Mouse (Mus musculus): Measurements from ENCODE around the gene Krtap9-3. TPM values are rescaled to one million over a fixed set of nuclear protein-coding genes. Genes with fewer than 3 reads are reported as not detected.
"Not testable (repeated sequence)": the region's sequence is repeated elsewhere in the genome, so short reads cannot be mapped to it uniquely, and the experiment has no call there.

The Krtap9-3 gene
- not detected for total RNA-seq (2021)
- long read RNA-seq, experiment 1 = 0 reads
- long read RNA-seq, experiment 2 = 0 reads

GRCm38 (mm10) chr11:99597742-99598141, at the start of gene Krtap9-3:
Gene Krtap9-3, minus strand, starts transcription at chr11:99598105.
- not testable (repeated sequence) for DNase-seq

GRCm38 (mm10) chr11:99646444-99646843, 48.5 kb upstream of the Krtap9-3 start:
- no peak for DNase-seq

GRCm38 (mm10) chr11:99644351-99644750, 46.4 kb upstream of the Krtap9-3 start:
- DNase-seq = no peak

GRCm38 (mm10) chr11:99643635-99644139, 45.8 kb upstream of the Krtap9-3 start, which contains the start of gene Krtap4-7:
Gene Krtap4-7, minus strand, starts transcription at chr11:99644089.
- DNase-seq = not testable (repeated sequence)

- no peak for DNase-seq
Measured at GRCm38 (mm10) chr11:99640926-99641325, 43.0 kb upstream of the Krtap9-3 start.

- DNase-seq = no peak
Measured at GRCm38 (mm10) chr11:99637086-99637485, 39.2 kb upstream of the Krtap9-3 start.

GRCm38 (mm10) chr11:99634653-99635134, 36.8 kb upstream of the Krtap9-3 start, which contains the start of gene Krtap4-2:
Gene Krtap4-2, minus strand, starts transcription at chr11:99635084.
- no peak for DNase-seq

GRCm38 (mm10) chr11:99633293-99633692, 35.4 kb upstream of the Krtap9-3 start:
- no peak for DNase-seq

GRCm38 (mm10) chr11:99630890-99631289, 33.0 kb upstream of the Krtap9-3 start:
- no peak for DNase-seq

GRCm38 (mm10) chr11:99628138-99628537, 30.2 kb upstream of the Krtap9-3 start, which contains the start of gene Krtap4-1:
Gene Krtap4-1, minus strand, starts transcription at chr11:99628238.
- no peak for DNase-seq

- no peak for DNase-seq
Measured at GRCm38 (mm10) chr11:99620335-99620734, 22.4 kb upstream of the Krtap9-3 start, which contains the start of gene Gm11562. Gene Gm11562, minus strand, starts transcription at chr11:99620435.

- DNase-seq = no peak
Measured at GRCm38 (mm10) chr11:99614796-99615363, 17.0 kb upstream of the Krtap9-3 start, which contains the start of gene Krtap2-4. Gene Krtap2-4, minus strand, starts transcription at chr11:99614846.

- DNase-seq = not testable (repeated sequence)
Measured at GRCm38 (mm10) chr11:99610089-99610488, 12.2 kb upstream of the Krtap9-3 start, which contains the start of gene Gm11937. Gene Gm11937, minus strand, starts transcription at chr11:99610189.

- no peak for DNase-seq
Measured at GRCm38 (mm10) chr11:99609126-99609525, 11.2 kb upstream of the Krtap9-3 start.

- not testable (repeated sequence) for DNase-seq
Measured at GRCm38 (mm10) chr11:99603208-99603607, 5.3 kb upstream of the Krtap9-3 start, which contains the start of gene Gm11938. Gene Gm11938, minus strand, starts transcription at chr11:99603308.

- DNase-seq = no peak
Measured at GRCm38 (mm10) chr11:99590981-99591380, 6.9 kb downstream of the Krtap9-3 start, which contains the start of gene Krtap1-3. Gene Krtap1-3, minus strand, starts transcription at chr11:99591339.

- no peak for DNase-seq
Measured at GRCm38 (mm10) chr11:99585096-99585495, 12.8 kb downstream of the Krtap9-3 start.

GRCm38 (mm10) chr11:99583245-99583704, 14.6 kb downstream of the Krtap9-3 start, which contains the start of gene Krtap1-4:
Gene Krtap1-4, minus strand, starts transcription at chr11:99583654.
- no peak for DNase-seq

- DNase-seq = no peak
Measured at GRCm38 (mm10) chr11:99581564-99581963, 16.3 kb downstream of the Krtap9-3 start.

GRCm38 (mm10) chr11:99581051-99581450, 16.9 kb downstream of the Krtap9-3 start:
- DNase-seq = no peak

GRCm38 (mm10) chr11:99580636-99581035, 17.3 kb downstream of the Krtap9-3 start, which contains the start of gene Krtap1-5:
Gene Krtap1-5, minus strand, starts transcription at chr11:99581016.
- DNase-seq = no peak

- DNase-seq = peak; percentile 35 to 73
Measured at GRCm38 (mm10) chr11:99574106-99574505, 23.8 kb downstream of the Krtap9-3 start.

GRCm38 (mm10) chr11:99573164-99573563, 24.7 kb downstream of the Krtap9-3 start:
- no peak for DNase-seq

Data from heart, adult 18-20 months (tissue).